In the genomic region with DNA sequence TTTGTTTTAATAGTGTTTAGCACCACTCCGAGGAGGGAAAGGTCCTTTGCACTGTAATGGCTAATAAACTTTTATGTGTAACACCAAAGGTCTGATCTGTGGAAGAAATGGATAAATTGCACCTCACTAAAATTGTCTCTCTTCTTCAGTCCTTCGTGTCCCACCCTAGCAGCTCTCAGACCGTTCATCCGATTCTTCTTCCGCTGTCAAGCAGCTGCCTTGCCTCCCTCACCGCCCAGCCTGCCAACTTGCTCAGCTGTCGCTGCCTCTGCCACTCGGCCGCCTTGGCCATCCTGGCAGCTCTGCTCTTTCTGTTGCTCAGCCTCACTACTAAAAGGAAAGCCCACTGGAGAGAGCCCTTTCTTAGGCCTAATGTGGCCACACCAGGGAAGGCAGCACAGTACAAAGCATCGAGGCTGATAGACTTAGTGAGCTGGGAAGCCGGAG, we compare ENCODE assay signal across 8 mouse cellular contexts. TPM values are rescaled to one million over a fixed set of nuclear protein-coding genes. Genes with fewer than 3 reads are reported as not detected.
A peak's percentile ranks its signal among the peaks of the same experiment; 100 is the strongest.
DNase-seq lines count a peak whose midpoint lies in the region; ATAC-seq lines count a peak whose summit lies in the region.
"Had no signal": no experiment of that assay in that cellular context is flagged by ENCODE, and none has a peak within 500 bp of the region (broad histone marks: within the 10 kb centered on the region; RNA-seq: fewer than 3 reads in every experiment).

No protein-coding gene starts in this region.

- H3K9ac ChIP-seq in embryonic facial prominence, embryonic 12.5 days = no peak overlapping the region
- H3K9ac ChIP-seq in midbrain, embryonic 15.5 days = no peak overlapping the region

- no peak overlapping the region for H3K4me3 ChIP-seq in embryonic facial prominence, embryonic 12.5 days
- H3K4me3 ChIP-seq in midbrain, embryonic 15.5 days = no peak overlapping the region
- H3K4me3 ChIP-seq: erythroblast, embryonic 14.5 days had no signal

- 58% methylated on average over 11 of the region's 11 CpGs for WGBS in embryonic facial prominence, embryonic 12.5 days
- 29% methylated on average over 11 of the region's 11 CpGs for WGBS in midbrain, embryonic 15.5 days

- H3K27me3 ChIP-seq in embryonic facial prominence, embryonic 12.5 days = no peaks in the 10 kb centered on the region
- H3K27me3 ChIP-seq in midbrain, embryonic 15.5 days (replicated peaks) = no peaks in the 10 kb centered on the region

- H3K4me2 ChIP-seq in embryonic facial prominence, embryonic 12.5 days (replicated peaks) = no peak overlapping the region
- no peak overlapping the region for H3K4me2 ChIP-seq in midbrain, embryonic 15.5 days

- H3K36me3 ChIP-seq in embryonic facial prominence, embryonic 12.5 days = no peaks in the 10 kb centered on the region
- H3K36me3 ChIP-seq in midbrain, embryonic 15.5 days (replicated peaks) = no peaks in the 10 kb centered on the region

- peak overlapping the region; percentile 89 for H3K27ac ChIP-seq in embryonic facial prominence, embryonic 12.5 days
- peak overlapping the region; percentile 34; the same call in 1 of the 2 replicates for H3K27ac ChIP-seq in midbrain, embryonic 15.5 days

- ATAC-seq in embryonic facial prominence, embryonic 12.5 days (ENCODE audit: insufficient number of reproducible peaks, insufficient read depth, low FRiP score, low TSS enrichment) = no peak
- peak; percentile 66; the same call in 1 of the 2 replicates for ATAC-seq in midbrain, embryonic 15.5 days (replicated peaks)

- peak; percentile 18 for DNase-seq in kidney, postnatal 10 days
- no peak for DNase-seq in kidney, adult 9 months
- DNase-seq in gastrocnemius, postnatal 10 days = peak; percentile 70
- DNase-seq in thymus, postnatal 4 days = no peak
- DNase-seq in embryo, embryonic 10 days (ENCODE audit: low spot score) = no peak

- peaks cover 4% of the 10 kb centered on the region; the same call in 1 of the 2 replicates for H3K9me3 ChIP-seq in embryonic facial prominence, embryonic 12.5 days
- no peaks in the 10 kb centered on the region for H3K9me3 ChIP-seq in midbrain, embryonic 15.5 days

- peaks cover 28% of the 10 kb centered on the region for H3K4me1 ChIP-seq in embryonic facial prominence, embryonic 12.5 days
- H3K4me1 ChIP-seq in midbrain, embryonic 15.5 days = peaks cover 22% of the 10 kb centered on the region

RNA-seq across cellular contexts. Expression of a gene that starts 42.2 kb away (rescaled TPM):
- polyA plus RNA-seq in embryonic facial prominence, embryonic 12.5 days (2016; fragmentation: Nextera tagmentation; extraction: Ambion mirVana) = 10.8 and 13.5 TPM in 2 replicates
- 10 to 100 TPM; 38.1 to 45.7 TPM for total RNA-seq in gastrocnemius, postnatal 10 days (2021)
- polyA plus RNA-seq in midbrain, embryonic 15.5 days (2015; fragmentation: Nextera tagmentation; extraction: Ambion mirVana) = 20.4 and 21.1 TPM in 2 replicates

RNA-seq across cellular contexts. Expression of a gene that starts 46.9 kb away (rescaled TPM):
- 66.9 and 71.1 TPM in 2 replicates for polyA plus RNA-seq in embryonic facial prominence, embryonic 12.5 days (2016; fragmentation: Nextera tagmentation; extraction: Ambion mirVana)
- total RNA-seq in gastrocnemius, postnatal 10 days (2021) = 1 to 10 TPM; 3.9 to 4.8 TPM
- polyA plus RNA-seq in midbrain, embryonic 15.5 days (2015; fragmentation: Nextera tagmentation; extraction: Ambion mirVana) = 9.8 and 12.5 TPM in 2 replicates

Comparison
In these comparisons a context has a peak if more than half of its experiments do, and no peak if none do; other contexts are left out.
1. DNase-seq: peak in kidney, postnatal 10 days (single experiment) and gastrocnemius, postnatal 10 days (single experiment); none in kidney, adult 9 months (single experiment), thymus, postnatal 4 days (single experiment) and embryo, embryonic 10 days (single experiment).